Mouse (Mus musculus): ENCODE data around the gene Gypa. TPM values are rescaled to one million over a fixed set of nuclear protein-coding genes. Genes with fewer than 3 reads are reported as not detected.

Gene Gypa
- total RNA-seq, 2 experiments from 2014 or later: 1,589 to 2,036 TPM

GRCm38 (mm10) chr8:80526382-80527355, 33.1 kb downstream of the Gypa start:
- ATAC-seq (replicated peaks; ENCODE audit: low FRiP score, poor library complexity, severe bottlenecking): peak; percentile 51; the same call in 1 of the 2 replicates

DNA sequence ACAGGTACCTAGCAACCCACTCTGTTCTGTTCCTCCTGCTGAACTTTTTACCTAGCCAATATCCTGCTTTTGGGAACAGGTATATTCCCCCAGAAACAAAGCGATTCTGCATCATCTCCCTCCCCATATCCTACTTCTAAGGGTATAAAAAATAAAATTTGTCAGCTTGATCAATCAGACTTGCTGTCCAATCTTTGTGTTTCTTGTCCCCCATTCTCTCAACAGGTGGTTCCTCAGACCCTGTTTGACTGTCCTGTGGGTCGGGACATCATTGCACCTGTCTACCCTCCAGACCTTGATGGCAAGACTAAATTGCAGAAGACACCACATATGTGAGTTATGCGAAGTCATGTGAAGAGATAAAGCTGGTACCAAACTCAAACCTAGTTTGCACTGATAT, 48.3 kb downstream of the Gypa start:
- ATAC-seq (replicated peaks; ENCODE audit: low FRiP score, poor library complexity, severe bottlenecking): no peak

DNA sequence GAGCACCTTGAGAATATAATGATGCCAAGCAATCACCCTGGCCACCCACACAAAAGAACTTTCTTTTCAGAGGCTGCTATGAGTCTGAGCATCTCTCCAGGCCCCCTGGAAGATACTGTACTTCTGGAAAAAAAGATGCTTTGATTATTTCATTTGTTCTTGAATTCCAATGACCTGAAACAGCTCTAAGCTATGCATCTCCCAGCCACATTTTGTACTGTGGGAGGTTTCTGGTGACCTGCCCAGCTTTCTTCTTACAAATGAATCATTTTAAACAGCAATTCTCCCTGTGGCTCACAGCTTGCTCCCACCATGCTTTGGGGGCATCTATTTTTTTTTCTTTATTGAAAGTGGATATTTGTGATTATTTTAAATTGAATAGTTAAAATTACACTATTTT, 56.9 kb downstream of the Gypa start:
- no peak for ATAC-seq (replicated peaks; ENCODE audit: low FRiP score, poor library complexity, severe bottlenecking)

DNA sequence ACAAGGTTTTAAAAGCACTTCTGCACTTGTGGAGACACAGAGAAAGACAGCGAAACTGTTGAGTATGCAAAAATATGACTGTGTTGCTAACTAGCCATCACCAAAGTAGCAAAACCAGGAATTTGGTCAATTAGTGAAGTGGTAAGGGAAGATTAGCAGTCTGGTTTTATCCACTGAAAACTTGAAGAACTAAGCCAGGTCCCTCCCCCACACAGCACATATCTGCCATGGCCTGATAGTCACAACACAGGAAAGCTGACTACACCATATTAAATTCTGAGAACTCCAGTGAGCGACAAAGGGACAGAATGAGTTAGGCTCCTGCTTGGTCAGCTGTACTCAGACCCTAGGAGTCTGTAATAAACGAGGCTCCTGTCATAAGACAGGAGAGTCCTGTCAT, 57.7 kb downstream of the Gypa start:
- ATAC-seq (replicated peaks; ENCODE audit: low FRiP score, poor library complexity, severe bottlenecking): peak; percentile 91

DNA sequence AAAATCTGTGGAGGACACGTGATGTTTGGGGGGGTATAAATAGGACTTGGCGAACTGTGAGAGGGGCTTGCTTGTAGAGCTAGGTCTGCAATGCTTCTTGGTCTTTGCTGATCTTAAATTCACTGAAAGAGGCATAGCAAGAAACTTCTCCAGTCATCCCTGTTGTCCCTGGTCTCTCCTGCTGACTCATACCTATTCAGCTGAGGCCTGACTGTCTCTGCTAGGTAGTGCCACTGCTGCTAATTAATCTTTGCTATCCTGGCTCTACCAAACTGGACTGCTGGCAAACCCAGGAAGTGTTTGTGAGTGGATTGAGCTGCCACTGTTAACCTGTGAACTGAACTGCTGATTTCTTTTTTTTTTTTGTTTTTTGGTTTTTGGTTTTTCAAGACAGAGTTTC, 61.4 kb downstream of the Gypa start:
- peak; percentile 64 for ATAC-seq (replicated peaks; ENCODE audit: low FRiP score, poor library complexity, severe bottlenecking)

Other genes starting within 250 kb of the Gypa start
- 0.21 TPM in 1 of 2 replicates, not detected in the other for gene Frem3, start 117.3 kb downstream of the Gypa start, total RNA-seq (2015; ENCODE audit: low replicate concordance)
- 0.28 and 0.43 TPM in 2 replicates for gene Frem3, start 117.3 kb downstream of the Gypa start, total RNA-seq (2017; ENCODE audit: low replicate concordance)
- 49.4 and 67.3 TPM in 2 replicates for gene Smarca5, start 245.7 kb downstream of the Gypa start, total RNA-seq (2015; ENCODE audit: low replicate concordance)
- 59.6 and 168 TPM in 2 replicates for gene Smarca5, start 245.7 kb downstream of the Gypa start, total RNA-seq (2017; ENCODE audit: low replicate concordance)